Mouse (Mus musculus): ENCODE data around the gene Gm21994. TPM values are rescaled to one million over a fixed set of nuclear protein-coding genes. Genes with fewer than 3 reads are reported as not detected.
"Not testable (repeated sequence)": the region's sequence is repeated elsewhere in the genome, so short reads cannot be mapped to it uniquely, and the experiment has no call there.

Gm21994 gene
- 3.0 and 3.2 TPM in 2 replicates for polyA plus RNA-seq (2015; fragmentation: Nextera tagmentation; extraction: Ambion mirVana)

- H3K27me3 ChIP-seq (replicated peaks); H3K4me3 ChIP-seq; ATAC-seq (replicated peaks); H3K4me1 ChIP-seq; H3K9ac ChIP-seq; H3K9me3 ChIP-seq; H3K27ac ChIP-seq; H3K36me3 ChIP-seq (replicated peaks); H3K4me2 ChIP-seq: not testable (repeated sequence)
- 63% methylated on average over 2 of the region's 2 CpGs for WGBS
Measured at GRCm38 (mm10) chr2:150255491-150255890, at the start of gene Gm21994. Gm21994 (minus strand) TSS chr2:150255591.

DNA sequence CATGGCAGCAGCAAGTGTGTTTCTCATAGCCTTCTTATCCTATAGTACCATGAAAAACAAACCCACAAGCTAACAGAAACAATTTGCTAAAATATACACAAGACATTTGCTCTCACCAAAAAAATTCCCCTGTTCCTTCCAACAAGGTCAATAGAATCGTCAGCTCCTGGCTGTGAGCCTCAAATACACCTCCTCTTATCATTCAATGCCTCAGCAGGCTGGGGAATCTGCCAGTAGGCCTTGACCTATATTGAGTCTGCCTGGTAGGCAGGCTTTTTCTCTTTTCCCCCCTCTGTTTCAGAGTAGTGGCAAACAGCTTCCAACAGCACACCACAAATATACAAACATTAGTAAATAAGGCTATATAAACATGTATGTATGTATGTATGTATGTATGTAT is 43.7 kb upstream of the Gm21994 start:
- no peak overlapping the region for H3K4me2 ChIP-seq
- H3K9me3 ChIP-seq = no peaks in the 10 kb centered on the region
- no peaks in the 10 kb centered on the region for H3K27me3 ChIP-seq (replicated peaks)
- H3K9ac ChIP-seq = no peak overlapping the region
- no peaks in the 10 kb centered on the region for H3K4me1 ChIP-seq
- ATAC-seq (replicated peaks) = no peak
- no peaks in the 10 kb centered on the region for H3K36me3 ChIP-seq (replicated peaks)
- 58% methylated on average over 1 of the region's 1 CpGs for WGBS
- no peak overlapping the region for H3K27ac ChIP-seq
- H3K4me3 ChIP-seq = no peak overlapping the region

GRCm38 (mm10) chr2:150293669-150294068 is 38.3 kb upstream of the Gm21994 start:
- no peak for ATAC-seq (replicated peaks)
- H3K9ac ChIP-seq = no peak overlapping the region
- H3K4me3 ChIP-seq = no peak overlapping the region
- 87% methylated on average over 6 of the region's 6 CpGs for WGBS
- H3K4me2 ChIP-seq = no peak overlapping the region
- no peaks in the 10 kb centered on the region for H3K36me3 ChIP-seq (replicated peaks)
- H3K27me3 ChIP-seq (replicated peaks) = no peaks in the 10 kb centered on the region
- H3K9me3 ChIP-seq = no peaks in the 10 kb centered on the region
- no peaks in the 10 kb centered on the region for H3K4me1 ChIP-seq
- H3K27ac ChIP-seq = no peak overlapping the region

DNA sequence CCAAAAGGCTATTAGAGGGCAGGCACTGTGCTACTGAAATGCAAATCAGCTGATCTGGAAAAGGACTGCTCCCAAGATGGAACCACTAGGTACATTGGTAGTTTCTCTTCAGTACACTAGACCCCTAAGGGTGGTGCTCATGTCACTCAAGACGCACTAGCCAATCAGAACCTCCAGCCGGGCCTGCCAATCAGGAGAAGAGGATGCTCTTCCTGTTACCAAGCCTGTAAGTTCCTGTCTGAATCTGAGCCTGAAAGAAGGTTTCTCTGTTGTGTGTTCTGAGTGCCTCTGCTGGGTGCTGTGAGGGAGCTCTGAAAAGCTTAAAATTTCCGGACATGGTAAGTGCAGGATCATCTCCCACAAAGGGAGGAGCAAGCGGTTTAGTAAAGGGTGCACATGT is 1.9 kb upstream of the Gm21994 start, which contains the start of gene Gm14124:
Gm14124 (plus strand) TSS at position 227 of the 400 bp plus-strand sequence.
- H3K36me3 ChIP-seq (replicated peaks); H3K27me3 ChIP-seq (replicated peaks); H3K9me3 ChIP-seq; H3K4me2 ChIP-seq; H3K27ac ChIP-seq; H3K4me3 ChIP-seq; H3K9ac ChIP-seq; H3K4me1 ChIP-seq; ATAC-seq (replicated peaks): not testable (repeated sequence)
- WGBS = 94% methylated on average over 4 of the region's 4 CpGs

DNA sequence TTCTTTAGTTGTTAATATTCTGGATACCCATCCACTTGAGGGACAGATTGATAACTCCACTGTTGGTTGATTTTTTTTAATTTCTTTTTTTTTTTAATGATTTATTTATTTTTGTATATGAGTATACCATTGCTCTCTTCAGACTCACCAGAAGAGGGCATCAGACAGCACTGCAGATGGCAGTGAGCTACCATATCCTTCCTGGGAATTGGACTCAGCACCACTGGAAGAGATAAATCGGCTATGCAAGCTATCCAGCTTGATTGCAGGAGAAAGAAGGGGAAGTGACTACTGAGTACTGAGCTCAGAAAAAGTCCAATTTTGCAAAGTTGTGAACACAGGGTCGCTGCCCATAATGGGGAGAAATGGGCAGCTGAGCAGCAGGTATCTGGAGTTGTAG is 1.5 kb upstream of the Gm21994 start:
- WGBS = 70% methylated on average over 2 of the region's 2 CpGs
- H3K27ac ChIP-seq; H3K36me3 ChIP-seq (replicated peaks); H3K4me1 ChIP-seq; H3K4me2 ChIP-seq; H3K27me3 ChIP-seq (replicated peaks); H3K9me3 ChIP-seq; H3K4me3 ChIP-seq; H3K9ac ChIP-seq; ATAC-seq (replicated peaks): not testable (repeated sequence)

- Histone ChIP-seq H3K4me1 (no peaks in the 10 kb centered on the region), H3K27ac (no peak overlapping the region), H3K36me3 (replicated peaks) (peaks cover 20% of the 10 kb centered on the region), H3K27me3 (replicated peaks) (no peaks in the 10 kb centered on the region), H3K9me3 (peaks cover 25% of the 10 kb centered on the region), H3K9ac (no peak overlapping the region), H3K4me3 (no peak overlapping the region), H3K4me2 (no peak overlapping the region)
- WGBS = 92% methylated on average over 2 of the region's 2 CpGs
- no peak for ATAC-seq (replicated peaks)
Measured at GRCm38 (mm10) chr2:150243211-150243610, 12.2 kb downstream of the Gm21994 start.

GRCm38 (mm10) chr2:150223263-150223662 is 32.1 kb downstream of the Gm21994 start:
- not testable (repeated sequence) for ATAC-seq (replicated peaks); H3K27ac ChIP-seq; H3K4me3 ChIP-seq; H3K36me3 ChIP-seq (replicated peaks); H3K4me1 ChIP-seq; H3K27me3 ChIP-seq (replicated peaks); H3K9ac ChIP-seq; H3K4me2 ChIP-seq; H3K9me3 ChIP-seq

- peak overlapping the region; percentile 49 for H3K4me2 ChIP-seq
- ATAC-seq (replicated peaks); H3K36me3 ChIP-seq (replicated peaks); H3K9me3 ChIP-seq; H3K27me3 ChIP-seq (replicated peaks); H3K4me1 ChIP-seq: not testable (repeated sequence)
- H3K27ac ChIP-seq = peak overlapping the region; percentile 60
- H3K4me3 ChIP-seq = peak overlapping the region; percentile 45
- peak overlapping the region; percentile 45 for H3K9ac ChIP-seq
- 14% methylated on average over 4 of the region's 4 CpGs for WGBS
Measured at GRCm38 (mm10) chr2:150218363-150218725, 37.0 kb downstream of the Gm21994 start.

DNA sequence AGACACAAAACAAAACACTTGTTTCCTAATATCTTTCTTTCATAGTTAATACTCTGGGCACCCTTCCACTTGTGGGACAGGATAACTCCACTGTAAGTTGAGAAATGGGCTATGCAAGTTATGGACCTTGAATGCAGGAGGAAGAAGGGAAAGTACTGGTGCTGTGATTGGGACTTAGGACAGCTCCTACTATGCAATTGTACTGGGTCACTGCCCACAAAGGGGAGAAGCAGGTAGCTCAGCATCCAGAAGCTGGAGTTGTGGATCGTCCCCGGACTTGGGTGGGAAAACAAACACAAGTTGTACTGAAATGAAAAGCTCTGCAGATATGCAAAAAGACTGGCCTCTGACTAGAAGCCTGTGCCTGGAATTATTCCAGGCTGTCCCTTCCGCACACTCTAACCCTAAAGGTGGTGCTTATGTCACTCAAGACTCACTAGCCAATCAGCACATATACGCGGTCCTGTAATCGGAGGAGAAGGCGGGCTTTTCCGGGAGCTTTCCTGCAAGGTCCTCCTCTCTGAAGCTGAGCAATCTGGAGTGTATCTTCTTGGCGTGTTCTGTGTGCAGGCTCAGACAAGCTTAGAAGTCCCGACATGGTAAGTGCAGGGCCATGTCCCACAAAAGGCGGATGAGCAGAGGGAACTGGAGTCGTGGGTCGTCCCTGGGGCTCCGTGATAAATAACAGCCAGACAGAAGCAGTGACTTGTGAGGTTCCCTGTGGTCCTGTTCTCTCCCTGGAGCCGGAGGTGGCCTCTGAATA is 37.6 kb downstream of the Gm21994 start, which contains the start of gene Zfp937:
Zfp937 (plus strand) TSS at position 474 of the 763 bp plus-strand sequence.
- not testable (repeated sequence) for H3K27me3 ChIP-seq (replicated peaks); H3K4me1 ChIP-seq; H3K36me3 ChIP-seq (replicated peaks); H3K9me3 ChIP-seq
- WGBS = 4% methylated on average over 15 of the region's 15 CpGs
- H3K27ac ChIP-seq = peak within 1 kb of the TSS; percentile 60
- H3K9ac ChIP-seq = peak within 1 kb of the TSS; percentile 45
- H3K4me2 ChIP-seq = peak within 1 kb of the TSS; percentile 49
- ATAC-seq (replicated peaks) = peak; percentile 100
- H3K4me3 ChIP-seq = peak within 1 kb of the TSS; percentile 45

Other genes starting within 250 kb of the Gm21994 start
- 10.6 and 12.6 TPM in 2 replicates for gene Zfp120, start 118.9 kb downstream of the Gm21994 start, polyA plus RNA-seq (2015; fragmentation: Nextera tagmentation; extraction: Ambion mirVana)
- gene Gm10770, start 75.9 kb downstream of the Gm21994 start, polyA plus RNA-seq (2015; fragmentation: Nextera tagmentation; extraction: Ambion mirVana) = not detected in 2 replicates
- gene Gm14139, start 73.8 kb downstream of the Gm21994 start, polyA plus RNA-seq (2015; fragmentation: Nextera tagmentation; extraction: Ambion mirVana) = not detected in 2 replicates
- 9.9 and 11.9 TPM in 2 replicates for gene Zfp937, start 37.5 kb downstream of the Gm21994 start, polyA plus RNA-seq (2015; fragmentation: Nextera tagmentation; extraction: Ambion mirVana)
- not detected in 2 replicates for gene Gm14124, start 1.9 kb upstream of the Gm21994 start, polyA plus RNA-seq (2015; fragmentation: Nextera tagmentation; extraction: Ambion mirVana)
- gene Gm10130, start 68.1 kb upstream of the Gm21994 start, polyA plus RNA-seq (2015; fragmentation: Nextera tagmentation; extraction: Ambion mirVana) = 0.75 and 1.3 TPM in 2 replicates
- gene 3300002I08Rik, start 107.2 kb upstream of the Gm21994 start, polyA plus RNA-seq (2015; fragmentation: Nextera tagmentation; extraction: Ambion mirVana) = 15.2 and 15.9 TPM in 2 replicates
- 8.0 and 8.5 TPM in 2 replicates for gene Zfp442, start 195.9 kb upstream of the Gm21994 start, polyA plus RNA-seq (2015; fragmentation: Nextera tagmentation; extraction: Ambion mirVana)
- 0.11 TPM in 1 of 2 replicates, not detected in the other for gene Zfp345, start 229.5 kb upstream of the Gm21994 start, polyA plus RNA-seq (2015; fragmentation: Nextera tagmentation; extraction: Ambion mirVana)